Mouse (Mus musculus): ENCODE measurements around the gene Adgrg3. TPM values are rescaled to one million over a fixed set of nuclear protein-coding genes. Genes with fewer than 3 reads are reported as not detected.

Adgrg3 gene
- 0.16 and 0.25 TPM in 2 replicates for polyA plus RNA-seq (2012; rRNA removed)

GRCm38 (mm10) chr8:95017451-95017850 is at the start of gene Adgrg3:
Adgrg3 (plus strand) TSS chr8:95017692.
- no peak for TF ChIP-seq POLR2A (IDR thresholded peaks at IDR 0.05; ENCODE audit: borderline replicate concordance, insufficient read depth, low read length)
- no peak for TF ChIP-seq CTCF (IDR thresholded peaks at IDR 0.05; ENCODE audit: borderline replicate concordance, insufficient read depth, low read depth, low read length)
- H3K4me1 ChIP-seq (ENCODE audit: control insufficient read depth, insufficient read depth, low read length), result no peaks in the 10 kb centered on the region; the same call in 1 of the 2 replicates
- H3K4me3 ChIP-seq (replicated peaks; ENCODE audit: insufficient read depth, low read depth, low read length), result no peak within 1 kb of the TSS
- H3K27me3 ChIP-seq (ENCODE audit: control insufficient read depth, insufficient read depth, low read length), result no peaks in the 10 kb centered on the region
- H3K27ac ChIP-seq (ENCODE audit: insufficient read depth, low read length), result no peak within 1 kb of the TSS
- 83% methylated on average over 11 of the region's 11 CpGs for WGBS
- no peak for DNase-seq

GRCm38 (mm10) chr8:94973270-94973669 is 44.2 kb upstream of the Adgrg3 start:
- TF ChIP-seq CTCF (IDR thresholded peaks at IDR 0.05; ENCODE audit: borderline replicate concordance, insufficient read depth, low read depth, low read length), result no peak
- no peak for TF ChIP-seq POLR2A (IDR thresholded peaks at IDR 0.05; ENCODE audit: borderline replicate concordance, insufficient read depth, low read length)
- no peaks in the 10 kb centered on the region for H3K4me1 ChIP-seq (ENCODE audit: control insufficient read depth, insufficient read depth, low read length)
- no peak for DNase-seq
- no peak overlapping the region for H3K4me3 ChIP-seq (replicated peaks; ENCODE audit: insufficient read depth, low read depth, low read length)
- H3K27ac ChIP-seq (ENCODE audit: insufficient read depth, low read length), result no peak overlapping the region
- WGBS, result 94% methylated on average over 9 of the region's 9 CpGs
- no peaks in the 10 kb centered on the region for H3K27me3 ChIP-seq (ENCODE audit: control insufficient read depth, insufficient read depth, low read length)

DNA sequence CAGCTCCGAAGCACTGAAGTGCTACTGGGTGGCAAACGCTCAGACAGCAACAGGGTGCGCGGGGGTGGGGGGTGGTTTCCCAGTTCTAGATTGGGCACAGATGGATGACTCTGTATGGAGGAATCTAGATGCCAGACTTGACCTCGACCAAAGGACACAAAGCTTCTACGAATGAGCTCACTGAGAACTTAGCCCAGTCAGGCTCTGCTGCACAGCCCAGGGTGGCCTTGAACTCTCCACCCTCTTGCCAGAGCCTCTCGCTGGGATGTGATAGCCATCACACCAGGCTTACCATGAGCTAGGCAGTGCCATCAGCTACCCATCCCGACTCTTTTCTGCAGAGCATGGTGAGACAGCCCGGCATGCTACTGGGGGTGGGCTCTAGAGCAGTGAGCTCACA is 43.7 kb upstream of the Adgrg3 start:
- DNase-seq, result no peak
- H3K27me3 ChIP-seq (ENCODE audit: control insufficient read depth, insufficient read depth, low read length), result no peaks in the 10 kb centered on the region
- TF ChIP-seq CTCF (IDR thresholded peaks at IDR 0.05; ENCODE audit: borderline replicate concordance, insufficient read depth, low read depth, low read length), result no peak
- no peak for TF ChIP-seq POLR2A (IDR thresholded peaks at IDR 0.05; ENCODE audit: borderline replicate concordance, insufficient read depth, low read length)
- no peak overlapping the region for H3K27ac ChIP-seq (ENCODE audit: insufficient read depth, low read length)
- 72% methylated on average over 9 of the region's 9 CpGs for WGBS
- H3K4me3 ChIP-seq (replicated peaks; ENCODE audit: insufficient read depth, low read depth, low read length), result no peak overlapping the region
- H3K4me1 ChIP-seq (ENCODE audit: control insufficient read depth, insufficient read depth, low read length), result no peaks in the 10 kb centered on the region

DNA sequence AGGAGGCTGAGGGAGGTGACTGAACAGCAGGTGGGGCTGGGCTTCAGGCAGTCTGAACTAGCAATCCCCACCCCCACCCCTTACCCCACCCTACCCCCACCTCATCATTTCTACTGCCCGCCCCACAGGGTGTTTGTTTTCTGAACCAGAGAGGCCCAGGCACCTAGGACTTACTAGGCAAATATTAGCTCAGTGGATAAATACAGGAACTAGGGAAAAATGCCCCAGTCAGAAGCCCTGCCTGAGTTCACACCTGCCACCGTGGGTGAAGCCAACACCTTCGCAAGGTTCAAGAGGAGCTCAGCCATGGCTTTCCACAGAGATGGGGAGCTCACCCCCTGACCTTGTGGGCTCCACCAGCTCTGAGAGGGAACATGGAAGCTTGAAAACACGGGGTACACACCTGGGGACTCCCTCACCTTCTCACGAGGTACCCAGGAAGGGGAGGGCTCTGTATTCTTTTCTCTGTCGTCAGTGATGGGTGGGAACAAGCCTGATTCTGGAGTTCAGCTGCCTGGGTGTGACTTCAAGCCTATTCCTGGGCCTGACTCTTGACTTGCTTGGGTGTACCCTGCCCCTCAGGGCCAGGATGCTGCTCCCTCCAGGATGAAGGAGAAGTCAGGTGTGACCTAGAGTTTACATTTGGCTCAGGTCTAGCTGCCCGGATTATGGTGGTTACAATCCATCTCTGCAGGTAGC is 42.9 kb upstream of the Adgrg3 start, which contains the start of gene Adgrg1:
Gene Adgrg1, plus strand, starts transcription at position 285 of the 699 bp plus-strand sequence.
- 61% methylated on average over 7 of the region's 7 CpGs for WGBS
- no peaks in the 10 kb centered on the region for H3K27me3 ChIP-seq (ENCODE audit: control insufficient read depth, insufficient read depth, low read length)
- no peaks in the 10 kb centered on the region for H3K4me1 ChIP-seq (ENCODE audit: control insufficient read depth, insufficient read depth, low read length)

DNA sequence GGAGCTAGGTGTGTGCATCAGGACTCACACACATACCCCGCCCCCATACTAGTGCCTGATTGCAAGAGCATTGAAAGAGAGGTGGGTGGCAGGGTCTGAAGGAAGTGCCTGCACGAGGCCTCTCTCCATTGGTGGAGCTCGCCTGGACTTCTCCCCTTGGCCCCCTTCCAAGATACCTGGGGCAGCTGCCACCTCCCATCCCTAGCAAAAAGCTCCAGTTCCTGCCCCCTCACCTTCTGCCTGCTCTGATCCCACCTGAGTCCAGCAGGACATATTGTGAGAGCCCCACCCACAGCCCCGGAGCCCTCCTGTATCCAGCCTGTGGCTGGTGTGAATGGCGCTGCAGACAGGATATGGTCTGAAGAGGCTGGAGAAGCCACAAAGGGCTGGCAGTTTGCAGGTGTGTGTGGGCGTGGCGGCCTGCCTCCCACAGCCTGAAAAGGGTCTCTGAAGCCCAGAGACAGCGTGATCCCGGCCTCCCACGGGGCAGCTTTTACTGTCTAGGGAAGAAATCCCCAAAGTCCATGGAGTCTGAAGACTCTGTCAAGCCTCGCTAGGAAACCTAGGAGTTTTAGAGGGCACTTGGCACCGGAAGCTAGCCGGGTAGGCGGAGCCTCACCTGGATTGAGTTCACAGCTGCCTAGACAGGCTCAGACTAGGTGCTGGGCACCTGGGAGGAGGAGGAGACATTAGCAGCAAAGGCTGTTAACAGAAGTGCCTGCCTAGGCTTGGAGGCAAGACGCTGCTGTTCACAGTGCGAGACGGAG is 40.7 kb upstream of the Adgrg3 start:
- no peak for DNase-seq
- Histone ChIP-seq H3K27me3 (ENCODE audit: control insufficient read depth, insufficient read depth, low read length) (no peaks in the 10 kb centered on the region), H3K4me1 (ENCODE audit: control insufficient read depth, insufficient read depth, low read length) (peaks cover 3% of the 10 kb centered on the region), H3K27ac (ENCODE audit: insufficient read depth, low read length) (no peak overlapping the region), H3K4me3 (replicated peaks; ENCODE audit: insufficient read depth, low read depth, low read length) (no peak overlapping the region)
- WGBS, result 49% methylated on average over 17 of the region's 17 CpGs
- TF ChIP-seq POLR2A (IDR thresholded peaks at IDR 0.05; ENCODE audit: borderline replicate concordance, insufficient read depth, low read length), result no peak
- TF ChIP-seq CTCF (IDR thresholded peaks at IDR 0.05; ENCODE audit: borderline replicate concordance, insufficient read depth, low read depth, low read length), result no peak

More for the DNA sequence above, 42.9 kb upstream of the Adgrg3 start, which contains the start of gene Adgrg1:
- H3K27ac ChIP-seq (ENCODE audit: insufficient read depth, low read length), result no peak within 1 kb of the TSS
- no peak for TF ChIP-seq POLR2A (IDR thresholded peaks at IDR 0.05; ENCODE audit: borderline replicate concordance, insufficient read depth, low read length)
- no peak for TF ChIP-seq CTCF (IDR thresholded peaks at IDR 0.05; ENCODE audit: borderline replicate concordance, insufficient read depth, low read depth, low read length)
- DNase-seq, result no peak
- H3K4me3 ChIP-seq (replicated peaks; ENCODE audit: insufficient read depth, low read depth, low read length), result no peak within 1 kb of the TSS

DNA sequence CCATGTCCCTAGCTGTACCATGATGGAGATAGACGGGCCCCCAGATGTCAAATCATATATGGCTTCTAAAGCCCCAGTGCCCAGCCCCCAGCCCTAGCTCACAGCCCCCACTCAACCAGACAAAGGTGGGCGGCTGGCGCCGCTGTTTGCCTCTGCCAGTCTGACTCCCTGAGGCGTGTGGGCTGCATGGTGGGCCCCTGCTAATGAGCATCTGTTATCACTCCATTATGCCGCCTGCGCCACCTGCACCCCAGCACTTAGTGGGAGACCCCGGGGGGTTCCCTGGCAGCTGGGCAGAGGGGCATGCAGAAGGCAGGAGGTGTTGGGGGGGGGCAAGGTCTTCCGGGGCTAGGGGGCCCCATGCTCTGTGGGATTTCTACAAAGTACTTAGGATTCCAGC is 39.4 kb upstream of the Adgrg3 start:
- no peaks in the 10 kb centered on the region for H3K27me3 ChIP-seq (ENCODE audit: control insufficient read depth, insufficient read depth, low read length)
- DNase-seq, result no peak
- 33% methylated on average over 9 of the region's 9 CpGs for WGBS
- no peak for TF ChIP-seq CTCF (IDR thresholded peaks at IDR 0.05; ENCODE audit: borderline replicate concordance, insufficient read depth, low read depth, low read length)
- TF ChIP-seq POLR2A (IDR thresholded peaks at IDR 0.05; ENCODE audit: borderline replicate concordance, insufficient read depth, low read length), result no peak
- peaks cover 5% of the 10 kb centered on the region for H3K4me1 ChIP-seq (ENCODE audit: control insufficient read depth, insufficient read depth, low read length)
- no peak overlapping the region for H3K27ac ChIP-seq (ENCODE audit: insufficient read depth, low read length)
- no peak overlapping the region for H3K4me3 ChIP-seq (replicated peaks; ENCODE audit: insufficient read depth, low read depth, low read length)

GRCm38 (mm10) chr8:94978593-94979319 is 38.7 kb upstream of the Adgrg3 start:
- TF ChIP-seq CTCF (IDR thresholded peaks at IDR 0.05; ENCODE audit: borderline replicate concordance, insufficient read depth, low read depth, low read length), result no peak
- no peak for TF ChIP-seq POLR2A (IDR thresholded peaks at IDR 0.05; ENCODE audit: borderline replicate concordance, insufficient read depth, low read length)
- Histone ChIP-seq H3K4me3 (replicated peaks; ENCODE audit: insufficient read depth, low read depth, low read length) (no peak overlapping the region), H3K4me1 (ENCODE audit: control insufficient read depth, insufficient read depth, low read length) (peaks cover 8% of the 10 kb centered on the region), H3K27ac (ENCODE audit: insufficient read depth, low read length) (no peak overlapping the region), H3K27me3 (ENCODE audit: control insufficient read depth, insufficient read depth, low read length) (no peaks in the 10 kb centered on the region)
- DNase-seq, result no peak
- WGBS, result 54% methylated on average over 13 of the region's 13 CpGs

All from cerebellum, adult 2 months (tissue).